Mouse (Mus musculus): ENCODE measurements around the gene Tmem121b. TPM values are rescaled to one million over a fixed set of nuclear protein-coding genes. Genes with fewer than 3 reads are reported as not detected.
A peak's percentile ranks its signal among the peaks of the same experiment; 100 is the strongest.

Tmem121b gene
- 0.14 and 0.59 TPM in 2 replicates for polyA plus RNA-seq (2012; rRNA removed)

- Histone ChIP-seq H3K4me1 (ENCODE audit: control insufficient read depth, insufficient read depth, insufficient read length) (peaks cover 27% of the 10 kb centered on the region), H3K36me3 (ENCODE audit: control insufficient read depth, insufficient read depth, low read length) (no peaks in the 10 kb centered on the region), H3K27me3 (ENCODE audit: control insufficient read depth, insufficient read depth, low read length) (peaks cover 22% of the 10 kb centered on the region), H3K27ac (ENCODE audit: insufficient read depth, low read length) (no peak within 1 kb of the TSS), H3K4me3 (ENCODE audit: extremely low read depth, insufficient read depth, insufficient read length) (peak within 1 kb of the TSS; percentile 34)
- no peak for DNase-seq (ENCODE audit: low read depth in 1 of 2, low spot score in 2 of 2)
- TF ChIP-seq CTCF (IDR thresholded peaks at IDR 0.05; ENCODE audit: extremely low read depth, insufficient read depth, insufficient read length, insufficient replicate concordance) (no peak), POLR2A (IDR thresholded peaks at IDR 0.05; ENCODE audit: low read depth, low read length) (no peak)
- 2% methylated on average over 70 of the region's 84 CpGs for WGBS
Observed at GRCm38 (mm10) chr6:120493374-120494181, at the start of gene Tmem121b. Tmem121b (minus strand) TSS chr6:120493807.

GRCm38 (mm10) chr6:120542061-120542460 lies 48.5 kb upstream of the Tmem121b start:
- Histone ChIP-seq H3K4me3 (ENCODE audit: extremely low read depth, insufficient read depth, insufficient read length) (no peak overlapping the region), H3K27ac (ENCODE audit: insufficient read depth, low read length) (no peak overlapping the region), H3K27me3 (ENCODE audit: control insufficient read depth, insufficient read depth, low read length) (no peaks in the 10 kb centered on the region), H3K4me1 (ENCODE audit: control insufficient read depth, insufficient read depth, insufficient read length) (no peaks in the 10 kb centered on the region; the same call in 1 of the 2 replicates), H3K36me3 (ENCODE audit: control insufficient read depth, insufficient read depth, low read length) (no peaks in the 10 kb centered on the region)
- 32% methylated on average over 1 of the region's 1 CpGs for WGBS
- no peak for DNase-seq (ENCODE audit: low read depth in 1 of 2, low spot score in 2 of 2)
- TF ChIP-seq CTCF (IDR thresholded peaks at IDR 0.05; ENCODE audit: extremely low read depth, insufficient read depth, insufficient read length, insufficient replicate concordance) = no peak
- no peak for TF ChIP-seq POLR2A (IDR thresholded peaks at IDR 0.05; ENCODE audit: low read depth, low read length)

GRCm38 (mm10) chr6:120541386-120541785 lies 47.8 kb upstream of the Tmem121b start:
- no peak overlapping the region for H3K27ac ChIP-seq (ENCODE audit: insufficient read depth, low read length)
- no peaks in the 10 kb centered on the region for H3K27me3 ChIP-seq (ENCODE audit: control insufficient read depth, insufficient read depth, low read length)
- no peak for TF ChIP-seq POLR2A (IDR thresholded peaks at IDR 0.05; ENCODE audit: low read depth, low read length)
- TF ChIP-seq CTCF (IDR thresholded peaks at IDR 0.05; ENCODE audit: extremely low read depth, insufficient read depth, insufficient read length, insufficient replicate concordance) = no peak
- H3K36me3 ChIP-seq (ENCODE audit: control insufficient read depth, insufficient read depth, low read length) = no peaks in the 10 kb centered on the region
- no peaks in the 10 kb centered on the region for H3K4me1 ChIP-seq (ENCODE audit: control insufficient read depth, insufficient read depth, insufficient read length)
- DNase-seq (ENCODE audit: low read depth in 1 of 2, low spot score in 2 of 2) = no peak
- no peak overlapping the region for H3K4me3 ChIP-seq (ENCODE audit: extremely low read depth, insufficient read depth, insufficient read length)
- 72% methylated on average over 2 of the region's 2 CpGs for WGBS

- WGBS = 78% methylated on average over 10 of the region's 10 CpGs
- Histone ChIP-seq H3K4me3 (ENCODE audit: extremely low read depth, insufficient read depth, insufficient read length) (no peak overlapping the region), H3K4me1 (ENCODE audit: control insufficient read depth, insufficient read depth, insufficient read length) (no peaks in the 10 kb centered on the region), H3K27me3 (ENCODE audit: control insufficient read depth, insufficient read depth, low read length) (no peaks in the 10 kb centered on the region), H3K36me3 (ENCODE audit: control insufficient read depth, insufficient read depth, low read length) (no peaks in the 10 kb centered on the region), H3K27ac (ENCODE audit: insufficient read depth, low read length) (no peak overlapping the region)
- TF ChIP-seq CTCF (IDR thresholded peaks at IDR 0.05; ENCODE audit: extremely low read depth, insufficient read depth, insufficient read length, insufficient replicate concordance) (no peak), POLR2A (IDR thresholded peaks at IDR 0.05; ENCODE audit: low read depth, low read length) (no peak)
- DNase-seq (ENCODE audit: low read depth in 1 of 2, low spot score in 2 of 2) = no peak
Observed at GRCm38 (mm10) chr6:120539781-120540231, 46.2 kb upstream of the Tmem121b start.

- DNase-seq (ENCODE audit: low read depth in 1 of 2, low spot score in 2 of 2) = peak; percentile 42 to 64
- Histone ChIP-seq H3K36me3 (ENCODE audit: control insufficient read depth, insufficient read depth, low read length) (no peaks in the 10 kb centered on the region), H3K4me1 (ENCODE audit: control insufficient read depth, insufficient read depth, insufficient read length) (no peaks in the 10 kb centered on the region), H3K27ac (ENCODE audit: insufficient read depth, low read length) (no peak overlapping the region), H3K27me3 (ENCODE audit: control insufficient read depth, insufficient read depth, low read length) (no peaks in the 10 kb centered on the region), H3K4me3 (ENCODE audit: extremely low read depth, insufficient read depth, insufficient read length) (no peak overlapping the region)
- 18% methylated on average over 16 of the region's 16 CpGs for WGBS
- no peak for TF ChIP-seq POLR2A (IDR thresholded peaks at IDR 0.05; ENCODE audit: low read depth, low read length)
- peak; percentile 99 for TF ChIP-seq CTCF (IDR thresholded peaks at IDR 0.05; ENCODE audit: extremely low read depth, insufficient read depth, insufficient read length, insufficient replicate concordance)
Observed at GRCm38 (mm10) chr6:120539132-120539759, 45.6 kb upstream of the Tmem121b start.

- Histone ChIP-seq H3K4me3 (ENCODE audit: extremely low read depth, insufficient read depth, insufficient read length) (no peak overlapping the region), H3K4me1 (ENCODE audit: control insufficient read depth, insufficient read depth, insufficient read length) (no peaks in the 10 kb centered on the region), H3K36me3 (ENCODE audit: control insufficient read depth, insufficient read depth, low read length) (no peaks in the 10 kb centered on the region), H3K27me3 (ENCODE audit: control insufficient read depth, insufficient read depth, low read length) (no peaks in the 10 kb centered on the region), H3K27ac (ENCODE audit: insufficient read depth, low read length) (no peak overlapping the region)
- TF ChIP-seq CTCF (IDR thresholded peaks at IDR 0.05; ENCODE audit: extremely low read depth, insufficient read depth, insufficient read length, insufficient replicate concordance) = no peak
- no peak for TF ChIP-seq POLR2A (IDR thresholded peaks at IDR 0.05; ENCODE audit: low read depth, low read length)
- no peak for DNase-seq (ENCODE audit: low read depth in 1 of 2, low spot score in 2 of 2)
- WGBS = 79% methylated on average over 2 of the region's 2 CpGs
Observed at GRCm38 (mm10) chr6:120536337-120536736, 42.7 kb upstream of the Tmem121b start.
